In genomic region chrX:12084698-12085097, GRCm38 (mm10) we compare ENCODE assay signal across 23 mouse cellular contexts.
DNase-seq lines count a peak whose midpoint lies in the region; ATAC-seq and TF ChIP-seq lines count a peak whose summit lies in the region.
"Had no signal": no experiment of that assay in that cellular context is flagged by ENCODE, and none has a peak within 500 bp of the region (broad histone marks: within the 10 kb centered on the region; RNA-seq: fewer than 3 reads in every experiment).

No protein-coding gene starts in this region.

- H3K27ac ChIP-seq in midbrain, embryonic 11.5 days (ENCODE audit: low read depth, low read length): no peak overlapping the region
- no peak overlapping the region for H3K27ac ChIP-seq in midbrain, postnatal 0 days (ENCODE audit: low read depth, low read length)
- no peak overlapping the region for H3K27ac ChIP-seq in hindbrain, embryonic 12.5 days
- H3K27ac ChIP-seq: embryonic facial prominence, embryonic 15.5 days; forebrain, embryonic 10.5 days; forebrain, embryonic 15.5 days; heart, embryonic 10.5 days; hindbrain, embryonic 13.5 days; hindbrain, postnatal 0 days; intestine, embryonic 15.5 days had no signal

- no peak for ATAC-seq in midbrain, embryonic 11.5 days (ENCODE audit: low FRiP score)
- ATAC-seq in midbrain, postnatal 0 days (ENCODE audit: low FRiP score): no peak
- ATAC-seq in hindbrain, embryonic 12.5 days (ENCODE audit: low FRiP score): no peak
- ATAC-seq: forebrain, embryonic 15.5 days; hindbrain, postnatal 0 days; intestine, embryonic 15.5 days had no signal

- H3K4me1 ChIP-seq in midbrain, embryonic 11.5 days (ENCODE audit: control insufficient read depth, insufficient read depth, low read length): peaks cover 43% of the 10 kb centered on the region
- H3K4me1 ChIP-seq in midbrain, postnatal 0 days (ENCODE audit: insufficient read depth, low read length): no peaks in the 10 kb centered on the region
- peaks cover 46% of the 10 kb centered on the region for H3K4me1 ChIP-seq in hindbrain, embryonic 12.5 days

- no peak overlapping the region for H3K9ac ChIP-seq in midbrain, embryonic 11.5 days (ENCODE audit: low read length)
- no peak overlapping the region for H3K9ac ChIP-seq in midbrain, postnatal 0 days (replicated peaks; ENCODE audit: low read length, poor library complexity, severe bottlenecking)
- no peak overlapping the region for H3K9ac ChIP-seq in hindbrain, embryonic 12.5 days
- H3K9ac ChIP-seq: embryonic facial prominence, embryonic 15.5 days; forebrain, embryonic 15.5 days; hindbrain, embryonic 13.5 days; intestine, embryonic 15.5 days had no signal

- DNase-seq in cerebellum, adult 18-20 months: peak; percentile 38 to 49
- DNase-seq in cerebellum, adult 8-10 months: no peak
- peak; percentile 85 for DNase-seq in midbrain, embryonic 11.5 days (ENCODE audit: low spot score, missing footprints)
- DNase-seq in midbrain, postnatal 0 days (ENCODE audit: low spot score): no peak
- DNase-seq in cerebellum, postnatal 14 days: peak; percentile 27 to 62
- DNase-seq in right cerebral cortex, postnatal 14 days: no peak
- DNase-seq: adrenal gland, adult 8-10 months; adrenal gland, postnatal 36 days; gastrocnemius, postnatal 36 days; heart, adult 18-20 months; heart, postnatal 10 days; heart, postnatal 4 days; kidney, adult 2 months had no signal

- no peaks in the 10 kb centered on the region for H3K36me3 ChIP-seq in midbrain, embryonic 11.5 days (ENCODE audit: control insufficient read depth, insufficient read depth, low read length)
- no peaks in the 10 kb centered on the region for H3K36me3 ChIP-seq in midbrain, postnatal 0 days (ENCODE audit: insufficient read depth, low read length)
- no peaks in the 10 kb centered on the region for H3K36me3 ChIP-seq in hindbrain, embryonic 12.5 days
- H3K36me3 ChIP-seq: embryonic facial prominence, embryonic 15.5 days; forebrain, embryonic 10.5 days; forebrain, embryonic 15.5 days; heart, embryonic 10.5 days; hindbrain, embryonic 13.5 days; intestine, embryonic 15.5 days had no signal

- no peak overlapping the region for H3K4me2 ChIP-seq in midbrain, embryonic 11.5 days
- H3K4me2 ChIP-seq in midbrain, postnatal 0 days (ENCODE audit: low read depth, low read length, poor library complexity, severe bottlenecking): no peak overlapping the region
- no peak overlapping the region for H3K4me2 ChIP-seq in hindbrain, embryonic 12.5 days (replicated peaks)
- H3K4me2 ChIP-seq: embryonic facial prominence, embryonic 15.5 days; forebrain, embryonic 15.5 days; intestine, embryonic 15.5 days had no signal

- 28% methylated on average over 4 of the region's 4 CpGs for WGBS in midbrain, embryonic 11.5 days
- WGBS in midbrain, postnatal 0 days: 43% methylated on average over 4 of the region's 4 CpGs
- 37% methylated on average over 4 of the region's 4 CpGs for WGBS in hindbrain, embryonic 12.5 days

- TF ChIP-seq CTCF in midbrain, postnatal 0 days (IDR thresholded peaks at IDR 0.05): no peak

- no peaks in the 10 kb centered on the region for H3K9me3 ChIP-seq in midbrain, embryonic 11.5 days (ENCODE audit: control insufficient read depth, low read length)
- H3K9me3 ChIP-seq in midbrain, postnatal 0 days (ENCODE audit: low read length): no peaks in the 10 kb centered on the region
- no peaks in the 10 kb centered on the region for H3K9me3 ChIP-seq in hindbrain, embryonic 12.5 days (replicated peaks)
- H3K9me3 ChIP-seq: embryonic facial prominence, embryonic 15.5 days; forebrain, embryonic 10.5 days; forebrain, embryonic 15.5 days; heart, embryonic 10.5 days; hindbrain, embryonic 13.5 days; intestine, embryonic 15.5 days had no signal

- no peak overlapping the region for H3K4me3 ChIP-seq in midbrain, embryonic 11.5 days (ENCODE audit: low read depth, low read length)
- no peak overlapping the region for H3K4me3 ChIP-seq in midbrain, postnatal 0 days (ENCODE audit: low read depth, low read length)
- no peak overlapping the region for H3K4me3 ChIP-seq in hindbrain, embryonic 12.5 days
- H3K4me3 ChIP-seq: embryonic facial prominence, embryonic 15.5 days; erythroblast, embryonic 14.5 days; forebrain, embryonic 10.5 days; forebrain, embryonic 15.5 days; heart, embryonic 10.5 days; hindbrain, embryonic 13.5 days; intestine, embryonic 15.5 days had no signal

- peaks cover 86% of the 10 kb centered on the region for H3K27me3 ChIP-seq in midbrain, embryonic 11.5 days (ENCODE audit: control insufficient read depth, insufficient read depth, low read length)
- peaks cover 18% of the 10 kb centered on the region; the same call in 1 of the 2 replicates for H3K27me3 ChIP-seq in midbrain, postnatal 0 days (ENCODE audit: insufficient read depth, low read length)
- peaks cover 96% of the 10 kb centered on the region for H3K27me3 ChIP-seq in hindbrain, embryonic 12.5 days
- H3K27me3 ChIP-seq: CH12.LX had no signal

Comparison
In these comparisons a context has a peak if more than half of its experiments do, and no peak if none do; other contexts are left out.
1. DNase-seq: peak in cerebellum, adult 18-20 months (2 of 2), midbrain, embryonic 11.5 days (single experiment) and cerebellum, postnatal 14 days (2 of 2); none in cerebellum, adult 8-10 months (single experiment), midbrain, postnatal 0 days (single experiment) and right cerebral cortex, postnatal 14 days (single experiment).